Mouse (Mus musculus) effector memory CD4-positive, alpha-beta T cell, adult 5 months (primary cell): ENCODE data around the gene Brms1l. TPM values are rescaled to one million over a fixed set of nuclear protein-coding genes. Genes with fewer than 3 reads are reported as not detected.

Experiments
- polyA plus RNA-seq: library from polyadenylated mRNA; unstranded; fragments of 100-300 nt; shearing (Covaris generic); gene quantifications from one replicate; pipeline ENCODE4 v1.2.1, GENCODE M21; 2017

Brms1l gene
- 11.8 TPM for polyA plus RNA-seq

GRCm38 (mm10) chr12:55836199-55836951 is at the start of gene Brms1l:
Brms1l (plus strand) TSS chr12:55836324.

DNA sequence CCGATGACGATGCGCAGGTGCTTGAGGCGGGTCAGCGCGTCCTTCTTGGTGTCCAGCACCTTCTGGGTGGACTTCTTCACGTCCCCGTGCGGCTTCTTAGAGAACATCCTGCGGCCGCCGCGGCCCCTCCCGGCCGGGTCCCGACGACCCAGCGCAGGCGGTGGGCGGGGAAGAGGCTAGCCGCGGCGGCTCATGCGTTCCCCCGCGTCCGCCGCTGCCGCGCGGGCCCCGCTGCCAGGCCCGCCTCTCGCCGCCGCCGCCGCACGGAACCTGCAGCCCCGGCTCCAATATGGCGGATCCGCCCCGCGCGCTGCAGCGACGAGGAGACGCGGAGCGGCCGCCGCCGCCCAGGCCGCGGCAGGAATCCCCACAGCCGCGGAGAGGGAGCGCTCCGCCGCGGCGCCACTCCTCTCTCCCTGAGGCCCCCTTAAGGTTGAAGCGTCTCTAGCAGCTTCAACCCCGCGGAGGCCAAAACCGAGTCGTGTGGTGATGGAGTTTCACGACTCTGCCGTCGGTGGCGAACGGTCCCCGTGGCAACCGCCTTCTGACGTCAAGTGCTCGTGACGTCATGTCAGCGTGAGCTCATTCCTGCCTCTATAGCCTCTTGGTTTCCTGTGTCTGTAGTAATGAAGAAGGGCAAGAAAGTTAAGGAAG is 15.3 kb upstream of the Brms1l start, which contains the start of gene Ralgapa1:
Ralgapa1 (minus strand) TSS at position 507 of the 654 bp plus-strand sequence.

Other genes starting within 250 kb of the Brms1l start
- gene Insm2, start 236.9 kb upstream of the Brms1l start, polyA plus RNA-seq = not detected
- 58.8 TPM for gene Ralgapa1, start 15.2 kb upstream of the Brms1l start, polyA plus RNA-seq